Mouse (Mus musculus) liver, embryonic 14.5 days (tissue): ENCODE measurements around the gene Pacrg. TPM values are rescaled to one million over a fixed set of nuclear protein-coding genes. Genes with fewer than 3 reads are reported as not detected.
A peak's percentile ranks its signal among the peaks of the same experiment; 100 is the strongest.

Experiments
- ATAC-seq: fragments of 200-750 bp; cut with Nextera tagmentation; 2 replicates; pipeline ENCODE4 v1.8.0; 2017; ENCODE audit warnings: moderate number of reproducible peaks, mild to moderate bottlenecking, moderate library complexity; ENCODE audit not compliant: insufficient read depth
- DNase-seq, 3 experiments: peaks; one replicate each; pipeline ENCODE4 v3.0.0-alpha.2; 2012 to 2013; ENCODE audit warnings: low read depth in 3 of 3, low spot score in 3 of 3
- H3K27ac ChIP-seq: fragments of 300-500 bp; sonication (generic); 2 replicates; pipeline ENCODE4 v1.5.1; 2014; ENCODE audit warnings: moderate library complexity, mild to moderate bottlenecking, control low read depth, inconsistent platforms
- H3K27me3 ChIP-seq: fragments of 300-500 bp; sonication (generic); 2 replicates; pipeline ENCODE4 v1.6.1; 2014; ENCODE audit warnings: mild to moderate bottlenecking, low read length, moderate library complexity; ENCODE audit not compliant: control insufficient read depth, insufficient read depth
- H3K36me3 ChIP-seq: fragments of 300-500 bp; sonication (generic); replicated peaks from 2 replicates; pipeline ENCODE4 v1.6.1; 2014; ENCODE audit warnings: low read depth; ENCODE audit not compliant: control insufficient read depth, insufficient read depth
- H3K4me1 ChIP-seq, 2 experiments: fragments of 200-500 bp in 1 of 2; fragments of 300-500 bp in 1 of 2; sonication (generic) in 1 of 2; replicated peaks; 2 replicates each; pipeline ENCODE4 v1.6.1; 2012 to 2014; ENCODE audit warnings: antibody characterized with exemption in 1 of 2, inconsistent platforms in 1 of 2, low read length in 1 of 2; ENCODE audit not compliant: control insufficient read depth in 2 of 2, insufficient read depth in 2 of 2
- H3K4me2 ChIP-seq: fragments of 300-500 bp; sonication (generic); 2 replicates; pipeline ENCODE4 v1.6.1; 2014; ENCODE audit warnings: low read depth, mild to moderate bottlenecking, control low read depth, moderate library complexity
- H3K4me3 ChIP-seq, 2 experiments: fragments of 200-500 bp in 1 of 2; fragments of 300-500 bp in 1 of 2; sonication (generic) in 1 of 2; 2 replicates each; pipeline ENCODE4 v1.5.1; 2012 to 2014; ENCODE audit warnings: low read depth in 2 of 2, low read length in 2 of 2, mild to moderate bottlenecking in 2 of 2, control low read depth in 1 of 2, inconsistent platforms in 1 of 2, moderate library complexity in 1 of 2; ENCODE audit not compliant: insufficient read depth in 1 of 2
- H3K9ac ChIP-seq: fragments of 300-500 bp; sonication (generic); replicated peaks from 2 replicates; pipeline ENCODE4 v1.6.1; 2014; ENCODE audit warnings: mild to moderate bottlenecking, control low read depth, moderate library complexity
- H3K9me3 ChIP-seq: fragments of 300-500 bp; sonication (generic); 2 replicates; pipeline ENCODE4 v1.6.1; 2016; ENCODE audit warnings: low read length, mixed read lengths; ENCODE audit not compliant: control insufficient read depth
- CTCF ChIP-seq: IDR thresholded peaks from 2 replicates; pipeline ENCODE4 v1.5.1; 2016; ENCODE audit warnings: antibody characterized with exemption, low read depth, control low read depth
- EP300 ChIP-seq: IDR thresholded peaks from 2 replicates; pipeline ENCODE4 v1.6.1; 2016; ENCODE audit warnings: antibody characterized with exemption, low read depth
- WGBS: fragments of 180-500 bp; shearing (Covaris S2); extraction: QIAGEN DNeasy Blood & Tissue Kit; methylation state at CpG from one replicate; pipeline ENCODE4 v1.1.7; 2014; ENCODE audit not compliant: insufficient replicate concordance; 5-methylcytosine and 5-hydroxymethylcytosine counted together
- polyA plus RNA-seq, 2 experiments: library from polyadenylated mRNA; depleted of rRNA in 1 of 2; stranded (reverse) in 1 of 2; unstranded in 1 of 2; fragments of >200 nt; fragmentation: Nextera tagmentation in 1 of 2; extraction: Ambion mirVana in 1 of 2; gene quantifications; 2 replicates each; pipeline versions ENCODE4 v1.2.1 to v1.2.3; 2012 to 2014

Gene Pacrg
- polyA plus RNA-seq, 2 experiments, result 0.04 TPM; not detected in 1

DNA sequence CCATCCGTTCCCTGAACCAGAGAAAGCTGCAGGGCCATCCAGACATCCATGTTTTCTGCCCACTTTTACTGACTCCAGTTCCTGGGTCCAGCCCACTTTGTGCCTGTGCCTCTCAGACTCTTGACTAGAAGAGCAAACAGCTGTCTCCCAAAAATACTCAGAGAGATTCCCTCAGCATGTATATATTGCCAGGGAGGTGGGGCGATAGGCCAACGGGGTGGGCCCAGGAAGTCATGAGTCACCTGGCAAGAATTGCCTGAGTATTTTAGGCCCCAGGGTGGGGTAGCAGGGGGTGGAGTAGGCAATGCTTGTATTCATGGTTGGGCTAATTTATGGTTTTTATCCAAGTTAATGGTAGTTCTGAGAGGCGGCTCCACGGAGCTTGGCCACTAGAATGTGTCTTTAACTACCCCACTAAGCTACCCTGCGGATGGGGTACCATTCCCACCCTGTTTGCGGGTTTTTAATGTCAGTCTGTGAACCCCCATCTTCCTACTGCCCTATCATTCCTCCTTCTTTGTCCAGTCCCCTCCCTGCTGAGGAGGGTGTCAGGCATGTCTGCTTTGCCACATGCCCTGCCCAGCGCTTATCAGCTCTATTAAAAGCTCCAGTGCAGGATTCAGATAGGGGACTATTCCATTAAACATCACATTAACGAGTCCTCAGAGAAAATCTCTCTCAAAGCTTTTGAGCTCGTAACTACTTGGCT lies 461.5 kb downstream of the Pacrg start:
- TF ChIP-seq CTCF (no peak), EP300 (no peak)
- H3K4me2 ChIP-seq, result no peak overlapping the region
- no peaks in the 10 kb centered on the region for H3K9me3 ChIP-seq
- H3K36me3 ChIP-seq, result no peaks in the 10 kb centered on the region
- no peak overlapping the region for H3K9ac ChIP-seq
- no peaks in the 10 kb centered on the region for H3K27me3 ChIP-seq
- WGBS, result 52% methylated on average over 10 of the region's 10 CpGs
- ATAC-seq, result 0 out of 2 replicates have a peak, but pooled peaks have one; percentile 35
- no peak overlapping the region for H3K4me3 ChIP-seq
- H3K27ac ChIP-seq, result no peak overlapping the region
- H3K4me1 ChIP-seq, result 0 out of 4 replicates have a peak, but pooled peaks cover 0 to 2% of the 10 kb centered on the region in 2 experiments
- DNase-seq, result no peak

GRCm38 (mm10) chr17:10377606-10378005 lies 462.5 kb downstream of the Pacrg start:
- DNase-seq (no peak), ATAC-seq (no peak)
- 60% methylated on average over 2 of the region's 2 CpGs for WGBS
- no peaks in the 10 kb centered on the region for H3K36me3 ChIP-seq
- no peak overlapping the region for H3K27ac ChIP-seq
- TF ChIP-seq EP300, result no peak
- no peak for TF ChIP-seq CTCF
- no peaks in the 10 kb centered on the region for H3K27me3 ChIP-seq
- H3K4me1 ChIP-seq, result 0 out of 4 replicates have a peak, but pooled peaks cover 0 to 2% of the 10 kb centered on the region in 2 experiments
- no peaks in the 10 kb centered on the region for H3K9me3 ChIP-seq
- no peak overlapping the region for H3K4me2 ChIP-seq
- no peak overlapping the region for H3K9ac ChIP-seq
- no peak overlapping the region for H3K4me3 ChIP-seq

- Histone ChIP-seq H3K4me3 (no peak overlapping the region), H3K9me3 (no peaks in the 10 kb centered on the region), H3K4me2 (no peak overlapping the region), H3K36me3 (no peaks in the 10 kb centered on the region), H3K4me1 (peaks cover 0 to 7% of the 10 kb centered on the region in 2 experiments; a peak in 2 of 4 replicates), H3K27ac (no peak overlapping the region), H3K9ac (no peak overlapping the region), H3K27me3 (no peaks in the 10 kb centered on the region)
- DNase-seq, result no peak
- no peak for ATAC-seq
- WGBS, result 43% methylated on average over 7 of the region's 7 CpGs
- TF ChIP-seq CTCF, result no peak
- no peak for TF ChIP-seq EP300
Observed at GRCm38 (mm10) chr17:10374316-10374715, 465.8 kb downstream of the Pacrg start.

DNA sequence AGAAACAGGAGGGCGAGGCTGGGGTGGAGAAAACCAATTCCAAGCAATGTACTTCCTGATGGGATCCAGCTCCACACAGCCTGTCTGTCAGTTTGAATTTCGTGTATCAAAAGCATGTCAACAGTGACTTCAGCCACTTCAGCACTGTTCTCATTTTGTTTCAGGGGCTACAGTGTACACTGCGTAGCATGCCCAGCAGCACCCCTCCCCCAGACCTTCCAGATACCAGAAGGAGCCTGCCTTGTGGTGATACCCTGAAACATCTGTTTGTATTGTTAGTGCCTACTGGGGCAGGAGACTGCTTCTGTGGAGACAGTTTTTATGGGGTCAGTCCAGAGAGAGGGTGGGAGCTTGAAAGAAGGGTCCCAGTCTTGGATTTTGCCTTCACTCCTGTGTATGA lies 466.4 kb downstream of the Pacrg start:
- no peak for ATAC-seq
- peaks cover 0 to 6% of the 10 kb centered on the region in 2 experiments; a peak in 2 of 4 replicates for H3K4me1 ChIP-seq
- no peaks in the 10 kb centered on the region for H3K36me3 ChIP-seq
- 45% methylated on average over 3 of the region's 3 CpGs for WGBS
- no peak for DNase-seq
- H3K9ac ChIP-seq, result no peak overlapping the region
- no peak overlapping the region for H3K27ac ChIP-seq
- no peak for TF ChIP-seq EP300
- TF ChIP-seq CTCF, result no peak
- no peaks in the 10 kb centered on the region for H3K9me3 ChIP-seq
- no peak overlapping the region for H3K4me3 ChIP-seq
- H3K4me2 ChIP-seq, result no peak overlapping the region
- no peaks in the 10 kb centered on the region for H3K27me3 ChIP-seq

DNA sequence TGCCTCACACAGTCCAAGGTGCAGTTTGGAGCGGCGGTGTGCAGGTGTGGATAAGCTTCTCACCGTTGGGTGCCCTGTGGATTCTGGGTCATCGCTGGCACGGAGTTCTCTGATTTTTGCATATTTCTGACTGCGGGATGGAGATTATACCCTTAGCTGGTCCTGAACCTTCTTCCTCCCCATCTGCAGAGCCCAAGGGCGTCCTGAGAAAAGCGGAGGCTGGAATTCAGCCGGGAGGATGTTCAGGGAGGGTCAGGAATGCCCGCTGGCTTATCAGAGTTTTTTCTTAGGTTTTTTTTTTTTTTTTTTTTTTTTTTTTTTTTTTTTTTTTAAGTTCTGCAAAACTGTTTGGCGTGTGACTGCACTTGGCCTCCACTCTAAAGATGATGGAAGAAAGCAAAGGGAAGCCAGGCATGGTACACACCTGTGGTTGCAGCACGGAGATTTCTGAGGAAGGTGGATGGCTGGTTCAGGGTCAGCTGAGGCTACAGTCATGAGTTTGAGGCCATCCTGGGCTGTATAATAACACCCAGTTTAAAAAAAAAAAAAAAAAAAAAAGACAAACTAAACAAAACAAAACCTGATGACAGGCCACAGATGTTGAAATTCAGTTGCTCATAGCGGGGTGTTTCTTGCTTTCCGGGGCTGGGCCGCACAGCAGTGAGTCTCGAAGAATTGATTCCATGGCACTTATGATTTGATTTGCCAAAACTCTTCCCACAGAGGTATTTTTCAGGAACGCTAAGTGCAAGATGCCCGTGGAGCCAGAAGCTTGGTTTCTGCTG lies 467.9 kb downstream of the Pacrg start:
- DNase-seq (no peak), ATAC-seq (no peak)
- WGBS, result 55% methylated on average over 18 of the region's 18 CpGs
- TF ChIP-seq EP300 (no peak), CTCF (no peak)
- Histone ChIP-seq H3K9me3 (no peaks in the 10 kb centered on the region), H3K4me2 (no peak overlapping the region), H3K9ac (no peak overlapping the region), H3K4me1 (peaks cover 0 to 5% of the 10 kb centered on the region in 2 experiments; a peak in 2 of 4 replicates), H3K27ac (no peak overlapping the region), H3K4me3 (no peak overlapping the region), H3K36me3 (no peaks in the 10 kb centered on the region), H3K27me3 (no peaks in the 10 kb centered on the region)
